In the genomic region with DNA sequence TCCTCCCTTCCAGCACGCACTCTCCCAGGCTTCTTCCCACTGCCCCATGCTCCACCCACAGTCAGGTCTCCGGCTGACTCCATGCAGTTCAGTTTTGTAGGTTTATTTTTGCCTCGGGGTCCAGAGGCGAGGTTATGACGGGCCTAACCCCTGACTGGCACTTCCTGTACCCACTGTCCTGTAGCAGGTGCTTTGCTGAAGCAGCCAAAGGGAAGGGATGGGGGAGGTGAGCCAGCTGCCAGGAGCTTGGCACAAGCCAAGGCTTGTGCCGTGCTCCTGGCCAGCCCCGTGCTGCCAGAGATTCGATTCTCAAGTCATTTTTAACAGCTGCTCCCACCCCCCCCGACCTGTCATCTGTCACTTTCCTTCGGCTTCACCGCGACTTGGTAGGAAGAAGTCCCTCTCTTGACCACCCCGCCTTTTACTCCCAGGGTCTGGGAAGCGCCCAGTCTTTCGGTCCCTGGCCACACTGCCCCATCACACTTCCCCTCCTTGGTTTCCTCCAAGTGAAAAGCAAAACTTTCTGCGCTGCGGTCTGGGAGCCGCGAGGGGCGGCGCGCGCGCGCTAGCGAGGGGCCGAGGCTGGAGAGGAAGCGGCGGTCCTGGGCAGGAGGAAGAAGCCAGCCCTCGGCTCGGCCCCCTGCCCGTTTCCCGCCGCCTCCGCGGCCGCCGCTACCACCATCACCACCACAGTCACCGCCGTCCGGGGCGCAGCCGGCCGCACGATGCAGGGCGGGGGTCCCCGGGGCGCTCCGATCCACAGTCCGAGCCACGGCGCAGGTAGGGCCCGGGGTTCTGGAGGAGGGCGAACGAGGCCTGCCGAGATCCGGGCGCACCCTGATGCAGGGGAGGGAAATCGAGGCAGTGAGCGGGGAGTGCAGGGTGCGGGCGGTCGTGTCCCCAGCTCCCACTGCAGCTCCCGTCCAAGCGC, we compare ENCODE assay signal across 8 mouse cellular contexts. TPM values are rescaled to one million over a fixed set of nuclear protein-coding genes. Genes with fewer than 3 reads are reported as not detected.
A peak's percentile ranks its signal among the peaks of the same experiment; 100 is the strongest.
DNase-seq lines count a peak whose midpoint lies in the region; ATAC-seq and TF ChIP-seq lines count a peak whose summit lies in the region.

Gene Disc1, plus strand, starts transcription at position 691 of the 931 bp plus-strand sequence.

- peak within 1 kb of the TSS; percentile 40 to 47 for H3K4me3 ChIP-seq in liver, embryonic 14.5 days (ENCODE audit: insufficient read depth in 1 of 2, low read depth in 2 of 2, low read length in 2 of 2)

- no peak for TF ChIP-seq CTCF in liver, embryonic 14.5 days (IDR thresholded peaks at IDR 0.05; ENCODE audit: low read depth)

- no peak within 1 kb of the TSS for H3K27ac ChIP-seq in liver, embryonic 14.5 days

- peak within 1 kb of the TSS; percentile 16; the same call in 1 of the 2 replicates for H3K9ac ChIP-seq in liver, embryonic 14.5 days (replicated peaks)

- no peak for TF ChIP-seq EP300 in liver, embryonic 14.5 days (IDR thresholded peaks at IDR 0.05; ENCODE audit: low read depth)

- H3K27me3 ChIP-seq in liver, embryonic 14.5 days (ENCODE audit: control insufficient read depth, insufficient read depth, low read length), result peaks cover 29% of the 10 kb centered on the region

- no peaks in the 10 kb centered on the region for H3K36me3 ChIP-seq in liver, embryonic 14.5 days (replicated peaks; ENCODE audit: control insufficient read depth, insufficient read depth, low read depth)

- WGBS in liver, embryonic 14.5 days (ENCODE audit: insufficient replicate concordance), result 2% methylated on average over 65 of the region's 65 CpGs

- no peaks in the 10 kb centered on the region for H3K4me1 ChIP-seq in liver, embryonic 14.5 days (replicated peaks; ENCODE audit: control insufficient read depth in 2 of 2, insufficient read depth in 2 of 2, low read length in 1 of 2)

- H3K4me2 ChIP-seq in liver, embryonic 14.5 days (ENCODE audit: low read depth), result peak within 1 kb of the TSS; percentile 51

- DNase-seq in thymus, postnatal 4 days, result peak; percentile 21
- DNase-seq in thymus, postnatal 10 days (ENCODE audit: low spot score in 2 of 2), result no peak
- DNase-seq in embryo, embryonic 10 days (ENCODE audit: low spot score), result peak; percentile 45
- no peak for DNase-seq in liver, embryonic 14.5 days (ENCODE audit: low read depth in 3 of 3, low spot score in 3 of 3)
- DNase-seq in neural tube, embryonic 10.5 days (ENCODE audit: extremely low spot score, low spot score), result peak; percentile 64
- DNase-seq in adipocyte (ENCODE audit: low spot score), result no peak

- no peaks in the 10 kb centered on the region for H3K9me3 ChIP-seq in liver, embryonic 14.5 days (ENCODE audit: control insufficient read depth, low read length)

- peak; percentile 76 for ATAC-seq in granulocyte monocyte progenitor cell, adult 5-6 weeks (replicated peaks; ENCODE audit: poor library complexity, severe bottlenecking)
- ATAC-seq in inflammation-experienced regulatory T-cells, adult 6 months, result peak; percentile 19
- no peak for ATAC-seq in liver, embryonic 14.5 days (ENCODE audit: insufficient read depth)

RNA-seq across cellular contexts. Expression of gene Disc1, which starts in this region (rescaled TPM):
- total RNA-seq in granulocyte monocyte progenitor cell, adult 5-6 weeks (2014; fragmentation: Nextera tagmentation), result 5.1 and 6.1 TPM in 2 replicates
- 1.1 and 3.0 TPM in 2 replicates for total RNA-seq in granulocyte monocyte progenitor cell, adult 5-6 weeks (2017)
- under 1 TPM; 0.24 to 0.61 (median 0.40) TPM for polyA plus RNA-seq in inflammation-experienced regulatory T-cells, adult 6 months (2017; shearing (Covaris generic))
- 0.16 and 0.17 TPM in 2 replicates for polyA plus RNA-seq in liver, embryonic 14.5 days (2012; rRNA removed)
- polyA plus RNA-seq in liver, embryonic 14.5 days (2014; fragmentation: Nextera tagmentation; extraction: Ambion mirVana), result 0.11 and 0.28 TPM in 2 replicates

Comparison
In these comparisons a context has a peak if more than half of its experiments do, and no peak if none do; other contexts are left out.
1. DNase-seq: peak in thymus, postnatal 4 days (single experiment), embryo, embryonic 10 days (single experiment) and neural tube, embryonic 10.5 days (single experiment); none in thymus, postnatal 10 days (0 of 2), liver, embryonic 14.5 days (0 of 3) and adipocyte (single experiment).
2. Peak in ATAC-seq in inflammation-experienced regulatory T-cells, adult 6 months; RNA of the gene not detected or under 1 TPM.